Mouse (Mus musculus): ENCODE data around the gene D630003M21Rik.

The D630003M21Rik gene

GRCm38 (mm10) chr2:158233106-158233505 lies 4.1 kb upstream of the D630003M21Rik start:
- no peak for DNase-seq

- DNase-seq = no peak
Measured at GRCm38 (mm10) chr2:158232414-158232813, 3.4 kb upstream of the D630003M21Rik start.

- DNase-seq = no peak
Measured at GRCm38 (mm10) chr2:158231071-158231470, 2.0 kb upstream of the D630003M21Rik start.

DNA sequence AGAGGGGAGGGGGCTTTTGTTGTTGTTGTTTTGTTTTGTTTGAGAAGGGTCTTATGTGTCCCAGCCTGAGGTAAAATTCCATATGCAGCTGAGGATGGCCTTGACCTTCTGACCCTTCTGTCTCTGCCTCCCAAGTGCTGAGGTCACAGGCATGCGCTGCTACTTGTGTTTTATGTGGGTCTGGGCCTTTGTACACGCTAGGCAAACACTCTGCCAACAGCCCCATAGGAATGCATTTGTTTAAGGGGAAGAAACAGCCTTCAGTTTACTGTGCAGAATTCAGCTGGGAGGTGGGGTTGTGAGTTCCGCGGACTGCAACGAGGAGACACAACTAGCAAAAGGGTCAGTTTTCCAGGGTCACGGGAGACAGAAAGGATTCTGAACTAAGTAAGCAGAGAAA lies 1.6 kb upstream of the D630003M21Rik start:
- DNase-seq = no peak

DNA sequence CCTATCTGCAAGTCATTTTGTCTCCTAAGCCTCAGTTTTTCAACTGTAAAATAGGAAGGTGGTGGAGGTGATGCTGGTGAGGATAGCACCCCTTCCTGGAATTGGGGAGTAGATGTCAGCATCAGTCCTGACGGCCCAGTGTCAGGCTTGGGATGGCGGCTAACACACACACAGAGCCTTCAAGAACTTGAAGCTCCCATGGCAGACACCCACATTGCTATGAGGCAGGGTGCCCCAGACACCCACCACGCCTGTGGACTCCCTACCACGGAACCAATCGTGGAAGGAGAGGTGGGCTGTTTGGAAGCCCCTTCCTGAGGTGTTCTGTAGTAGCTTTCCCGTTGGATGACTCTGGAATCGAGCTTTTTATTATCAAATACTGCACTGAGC lies 476 bp upstream of the D630003M21Rik start:
- DNase-seq = no peak

- DNase-seq = no peak
Measured at GRCm38 (mm10) chr2:158225301-158225700, 3.7 kb downstream of the D630003M21Rik start.

DNA sequence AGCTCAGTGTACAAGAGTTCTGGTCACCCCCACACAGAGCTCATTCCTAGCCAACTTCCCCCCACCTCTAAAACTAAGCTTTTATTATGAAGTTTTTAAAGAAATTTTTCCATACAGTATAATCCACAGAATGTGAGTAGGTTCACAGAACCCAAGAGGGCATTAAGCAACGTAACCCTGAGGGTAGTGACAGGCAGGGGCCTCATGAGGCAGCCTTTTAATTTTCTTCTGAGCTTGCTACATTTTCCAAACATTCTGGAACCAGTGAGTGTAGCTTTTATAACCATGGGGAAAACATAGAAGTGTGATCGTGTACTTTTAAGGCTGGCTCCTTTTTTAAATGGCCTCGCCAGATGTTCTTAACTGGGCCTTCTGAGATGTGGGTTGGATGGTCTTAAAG lies 5.5 kb downstream of the D630003M21Rik start:
- DNase-seq = no peak

GRCm38 (mm10) chr2:158222664-158223063 lies 6.4 kb downstream of the D630003M21Rik start:
- DNase-seq = no peak

GRCm38 (mm10) chr2:158221446-158222084 lies 7.5 kb downstream of the D630003M21Rik start:
- no peak for DNase-seq

DNA sequence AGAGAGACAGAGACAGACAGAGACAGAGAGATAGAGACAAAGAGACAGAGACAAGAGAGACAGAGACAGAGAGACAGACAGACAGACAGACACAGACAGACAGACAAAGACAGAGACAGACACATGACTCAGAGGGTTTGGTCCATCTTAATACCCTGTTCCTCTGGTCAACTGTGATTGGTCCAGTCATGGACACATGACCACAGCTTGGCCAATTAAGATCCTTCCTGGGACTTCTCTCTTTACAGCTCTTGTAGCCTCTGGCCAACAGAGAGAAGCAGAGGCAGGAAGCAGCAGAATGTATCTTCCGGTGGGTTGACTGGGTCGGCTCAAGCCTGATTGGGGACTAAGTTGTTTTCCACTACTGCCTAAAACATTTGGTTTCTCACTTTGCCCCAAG lies 9.5 kb downstream of the D630003M21Rik start:
- DNase-seq = no peak

DNA sequence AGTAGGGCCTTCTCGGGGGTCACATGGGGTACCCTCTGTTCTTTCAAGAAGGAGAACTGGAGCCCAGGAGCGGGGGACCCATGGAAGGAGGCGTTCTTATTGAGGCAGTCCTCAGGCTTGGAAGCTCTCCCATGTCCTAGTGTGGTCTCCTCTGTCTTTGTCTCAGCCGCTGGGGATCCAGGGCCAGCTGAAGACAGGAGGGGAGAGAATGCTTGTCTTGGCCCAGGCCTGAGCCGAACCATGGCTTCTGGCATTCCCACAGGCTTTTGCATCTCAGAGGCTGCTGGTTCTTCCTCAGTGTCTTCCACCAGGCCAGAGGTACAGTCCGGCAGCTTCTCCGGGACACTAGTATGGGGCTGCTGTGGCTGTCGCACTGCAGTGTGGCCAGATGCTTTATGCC lies 12.5 kb downstream of the D630003M21Rik start:
- no peak for DNase-seq

- no peak for DNase-seq
Measured at GRCm38 (mm10) chr2:158215283-158216117, 13.5 kb downstream of the D630003M21Rik start.

- DNase-seq = peak; percentile 27 to 33
Measured at GRCm38 (mm10) chr2:158211764-158212471, 17.1 kb downstream of the D630003M21Rik start.

DNA sequence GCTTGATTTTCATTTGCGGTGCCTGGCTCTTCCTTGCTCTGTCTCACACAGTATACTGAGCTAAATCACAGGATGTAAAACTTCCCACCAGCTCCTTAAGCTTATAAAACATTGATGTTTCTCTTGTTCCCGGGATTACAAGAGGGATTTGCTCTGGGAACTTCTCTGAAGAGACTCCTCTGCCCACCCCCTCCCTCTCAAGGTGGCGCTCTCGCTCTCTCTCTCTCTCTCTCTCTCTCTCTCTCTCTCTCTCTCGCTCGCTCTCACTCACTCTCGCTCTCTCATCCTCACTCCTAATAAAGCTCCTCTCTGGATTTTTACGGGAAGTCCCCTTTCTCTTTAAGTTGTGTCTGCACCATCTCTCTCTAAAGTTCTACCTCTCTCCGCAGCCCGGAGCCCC lies 18.1 kb downstream of the D630003M21Rik start:
- DNase-seq = no peak

- peak; percentile 52 to 60 for DNase-seq
Measured at GRCm38 (mm10) chr2:158210503-158210902, 18.5 kb downstream of the D630003M21Rik start.

- DNase-seq = no peak
Measured at GRCm38 (mm10) chr2:158209776-158210175, 19.2 kb downstream of the D630003M21Rik start.

DNA sequence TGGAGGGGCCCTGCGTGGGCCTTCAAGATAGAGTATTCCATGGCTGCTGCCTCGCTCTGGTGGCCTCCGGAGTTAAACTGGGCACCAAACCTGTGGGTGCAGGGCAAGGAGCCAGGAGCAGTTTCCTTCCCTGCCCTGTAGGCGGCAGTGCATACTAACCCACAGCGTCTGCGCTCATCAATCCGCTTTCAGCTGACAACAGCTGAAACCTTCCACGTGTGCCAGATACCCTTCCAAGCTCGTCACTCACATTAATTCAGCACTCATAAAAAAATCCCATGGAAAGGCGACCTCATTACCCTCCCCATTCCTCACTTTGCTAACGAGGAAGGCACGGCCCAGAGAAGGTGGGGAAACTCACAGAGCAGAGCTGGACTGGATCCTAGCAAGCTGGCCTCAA lies 21.2 kb downstream of the D630003M21Rik start:
- DNase-seq = peak; percentile 66 to 68

GRCm38 (mm10) chr2:158204114-158204513 lies 24.9 kb downstream of the D630003M21Rik start:
- DNase-seq = peak; percentile 90

DNA sequence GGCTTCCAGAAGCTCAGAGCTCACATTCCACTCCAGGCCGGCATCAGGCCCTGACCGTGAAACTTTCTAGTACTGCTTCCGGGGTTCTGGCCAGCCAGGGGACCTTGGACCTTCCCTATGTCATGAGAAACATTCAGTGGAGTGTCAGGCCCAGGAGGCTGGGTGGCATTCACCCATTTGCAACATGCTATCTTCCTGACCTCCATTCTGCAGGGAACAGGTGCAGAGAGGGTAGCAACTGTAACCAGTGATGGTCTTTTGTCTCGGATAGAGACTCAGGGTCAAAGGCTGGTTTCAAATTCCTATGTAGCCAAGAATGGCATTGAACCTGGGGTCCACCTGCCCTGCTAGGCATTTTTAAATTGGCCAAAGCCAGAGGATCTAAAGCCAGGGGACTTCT lies 25.3 kb downstream of the D630003M21Rik start:
- DNase-seq = no peak

DNA sequence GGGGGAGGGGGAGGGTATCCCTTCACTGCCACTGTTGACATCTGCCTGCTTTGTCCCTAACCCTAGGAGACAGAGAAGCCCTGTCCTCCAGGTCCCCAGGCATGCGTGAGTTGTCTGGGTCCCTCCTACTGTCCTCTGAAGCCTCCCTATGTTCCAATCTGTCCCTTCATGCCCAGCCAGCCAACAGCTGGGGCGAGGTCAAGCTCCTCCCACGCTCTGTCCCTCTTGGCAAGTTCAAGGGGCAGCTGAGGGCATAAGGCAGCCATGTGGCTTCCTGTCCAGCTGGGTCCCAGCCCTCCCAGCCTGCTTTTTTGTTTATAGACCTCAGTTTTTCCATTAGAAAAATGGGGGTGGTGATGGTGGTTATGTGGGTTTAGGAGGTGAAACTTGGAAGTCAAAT lies 29.7 kb downstream of the D630003M21Rik start:
- DNase-seq = no peak

GRCm38 (mm10) chr2:158198861-158199260 lies 30.2 kb downstream of the D630003M21Rik start:
- no peak for DNase-seq

DNA sequence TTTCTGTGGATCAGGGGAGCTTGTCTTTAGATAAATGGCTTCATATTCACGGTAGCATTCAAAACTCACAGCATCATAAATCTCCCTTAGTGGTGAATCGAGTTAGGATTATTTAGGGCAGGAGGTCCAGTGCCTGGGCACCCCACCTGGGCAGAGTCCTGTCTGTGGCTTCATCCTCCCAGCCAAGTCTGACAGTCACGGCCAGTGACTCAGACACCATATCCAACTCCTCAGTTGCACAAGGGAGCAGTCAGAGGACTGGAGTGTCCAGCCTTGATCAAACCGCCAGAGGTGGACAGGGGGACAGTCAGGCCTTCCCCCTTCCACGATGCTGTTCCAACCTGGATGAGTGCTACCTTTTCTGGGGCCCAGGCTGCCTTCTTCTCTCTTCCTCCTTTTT lies 31.1 kb downstream of the D630003M21Rik start:
- DNase-seq = no peak

GRCm38 (mm10) chr2:158194945-158195640 lies 33.9 kb downstream of the D630003M21Rik start:
- peak; percentile 61 to 65 for DNase-seq

Data from B cell, adult 2 months (primary cell).